Comparison of ENCODE assay signal across 17 mouse cellular contexts in the genomic region with DNA sequence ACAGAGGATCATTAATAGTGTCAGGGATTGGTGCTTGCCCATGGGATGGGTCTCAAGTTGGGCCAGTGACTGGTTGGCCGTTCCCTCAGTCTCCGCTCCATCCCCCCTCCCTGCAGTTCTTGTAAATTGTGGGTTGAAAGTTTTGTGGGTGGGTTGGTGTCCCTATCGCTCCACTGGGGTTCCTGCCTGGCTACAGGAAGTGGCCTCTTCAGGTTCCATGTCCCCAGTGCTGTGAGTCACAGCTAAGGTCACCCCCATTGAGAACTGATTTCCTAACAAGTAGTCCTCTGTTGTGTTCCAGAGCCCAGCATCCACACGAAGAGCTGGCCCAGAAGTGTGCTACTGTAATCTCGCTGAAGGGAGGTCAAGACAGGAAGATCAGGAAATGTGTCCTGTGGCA. TPM values are rescaled to one million over a fixed set of nuclear protein-coding genes. Genes with fewer than 3 reads are reported as not detected.
"Had no signal": no experiment of that assay in that cellular context is flagged by ENCODE, and none has a peak within 500 bp of the region (broad histone marks: within the 10 kb centered on the region; RNA-seq: fewer than 3 reads in every experiment).

No protein-coding gene starts in this region.

- H3K4me2 ChIP-seq: neural tube, embryonic 13.5 days; neural tube, embryonic 15.5 days; stomach, embryonic 15.5 days had no signal

- H3K4me1 ChIP-seq: neural tube, embryonic 13.5 days; neural tube, embryonic 15.5 days; stomach, embryonic 15.5 days had no signal

- H3K4me3 ChIP-seq: neural tube, embryonic 13.5 days; neural tube, embryonic 15.5 days; stomach, embryonic 15.5 days had no signal

- H3K9me3 ChIP-seq: neural tube, embryonic 13.5 days; neural tube, embryonic 15.5 days; stomach, embryonic 15.5 days had no signal

- H3K27me3 ChIP-seq: neural tube, embryonic 13.5 days; neural tube, embryonic 15.5 days; stomach, embryonic 15.5 days had no signal

- DNase-seq: retina, postnatal 1 day; right cerebral cortex, adult 18-20 months; right cerebral cortex, postnatal 14 days; right cerebral cortex, postnatal 25 days; right cerebral cortex, postnatal 4 days; spleen, adult 18-20 months; thymus, adult 18-20 months; thymus, adult 2 months; thymus, postnatal 14 days; thymus, postnatal 25 days; thymus, postnatal 36 days; thymus, postnatal 4 days had no signal

- H3K27ac ChIP-seq: neural tube, embryonic 13.5 days; neural tube, embryonic 15.5 days; stomach, embryonic 15.5 days; stomach, postnatal 0 days had no signal

- H3K9ac ChIP-seq: neural tube, embryonic 13.5 days; neural tube, embryonic 15.5 days; stomach, embryonic 15.5 days had no signal

RNA-seq across cellular contexts. Expression of gene Tent5b, which starts 53.8 kb away (rescaled TPM):
- polyA plus RNA-seq: neural tube, embryonic 14.5 days had no signal
